Mouse (Mus musculus): ENCODE results near the gene Cnot2. TPM values are rescaled to one million over a fixed set of nuclear protein-coding genes. Genes with fewer than 3 reads are reported as not detected.

The Cnot2 gene
- total and polyA plus RNA-seq, 3 experiments = 12.3 to 76.5 (median 63.6) TPM

DNA sequence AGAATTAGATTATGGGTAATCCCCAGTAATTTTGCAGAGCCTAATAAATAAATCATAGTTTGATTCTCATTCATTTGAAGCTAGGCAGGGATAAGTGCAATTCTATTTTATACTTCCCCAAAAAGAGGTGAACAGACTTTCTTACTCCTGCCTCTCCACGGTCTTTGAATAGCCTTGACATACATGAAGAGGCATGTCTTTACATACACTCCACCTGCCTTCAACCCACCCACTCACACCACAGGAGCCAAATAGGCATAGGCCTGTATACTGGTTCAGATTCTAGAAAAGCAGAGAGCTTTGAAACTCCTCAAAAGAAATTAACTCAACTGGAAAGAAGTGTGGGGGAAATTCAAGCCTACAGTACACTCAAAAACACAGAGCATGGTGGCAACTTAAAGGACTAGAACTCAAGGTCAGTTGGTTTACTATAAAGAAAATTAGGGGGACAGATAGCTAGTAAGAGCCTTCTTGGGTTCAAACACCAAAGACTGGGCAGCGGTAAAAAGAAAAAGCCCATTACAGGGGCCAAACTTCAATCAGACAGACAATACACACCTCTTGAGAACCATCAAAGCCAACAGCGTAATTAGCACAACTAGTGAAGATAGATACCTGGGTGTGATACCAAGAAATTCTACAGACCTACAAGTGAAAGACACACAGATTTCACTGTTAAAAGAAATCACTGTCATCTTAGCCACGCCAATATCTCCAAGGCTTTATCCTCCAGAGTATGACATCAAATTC, 18.4 kb downstream of the Cnot2 start:
- DNase-seq = no peak

DNA sequence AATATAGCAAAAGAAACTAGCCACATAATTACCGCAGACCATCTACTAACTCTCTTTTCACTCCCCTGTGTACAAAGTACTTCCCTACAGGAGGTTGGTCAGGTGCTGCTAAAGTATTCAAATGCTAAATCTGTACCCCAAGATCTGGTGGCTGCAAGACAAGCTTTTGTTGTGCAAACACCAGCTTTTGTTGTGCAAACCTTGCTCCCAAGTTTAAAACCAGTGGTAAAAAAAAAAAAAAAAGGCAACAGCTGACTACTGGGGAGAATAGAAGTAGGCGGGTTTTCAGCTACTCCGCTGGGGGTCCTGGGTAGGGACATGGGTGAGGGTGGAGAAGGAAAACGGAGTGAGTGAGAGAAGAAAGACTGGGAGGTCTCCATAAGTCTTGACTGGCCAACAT, 19.1 kb downstream of the Cnot2 start:
- DNase-seq = no peak

DNA sequence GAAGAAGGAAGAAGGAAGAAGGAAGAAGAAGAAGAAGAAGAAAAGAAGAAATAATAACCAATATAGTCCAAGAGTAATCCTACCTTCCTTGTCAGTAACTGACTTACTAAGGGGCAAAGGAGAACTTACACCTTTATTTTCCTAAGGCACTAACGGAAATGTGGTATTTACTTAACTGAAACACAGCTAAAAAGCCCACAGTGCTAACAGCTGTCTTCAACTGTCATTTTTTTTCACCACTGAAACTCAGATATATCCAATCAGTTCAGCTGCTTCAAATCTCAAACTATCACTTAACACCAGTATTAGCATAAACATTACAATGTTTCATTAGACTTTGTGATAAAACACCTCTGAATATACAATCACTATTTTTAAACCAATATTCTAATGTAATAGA, 22.1 kb downstream of the Cnot2 start:
- no peak for DNase-seq

DNA sequence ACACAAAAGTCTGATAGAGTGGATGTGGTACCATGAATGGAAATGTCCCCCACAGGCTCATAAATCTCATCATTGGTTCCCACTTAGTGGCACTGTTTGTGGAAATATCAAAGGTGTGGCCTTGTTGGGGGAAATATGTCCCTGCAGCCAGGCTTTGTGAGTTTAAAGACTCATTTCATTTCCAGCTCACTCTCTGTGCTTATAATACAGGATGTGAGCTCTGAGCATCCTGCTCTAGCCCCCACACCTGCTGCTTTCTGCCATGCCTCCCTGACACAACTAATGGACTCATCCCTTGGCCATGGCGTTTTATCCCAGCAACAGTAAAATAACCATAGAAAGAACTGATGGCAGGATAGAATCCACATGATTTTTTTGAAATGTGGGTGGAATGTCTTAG, 24.1 kb downstream of the Cnot2 start:
- no peak for DNase-seq

DNA sequence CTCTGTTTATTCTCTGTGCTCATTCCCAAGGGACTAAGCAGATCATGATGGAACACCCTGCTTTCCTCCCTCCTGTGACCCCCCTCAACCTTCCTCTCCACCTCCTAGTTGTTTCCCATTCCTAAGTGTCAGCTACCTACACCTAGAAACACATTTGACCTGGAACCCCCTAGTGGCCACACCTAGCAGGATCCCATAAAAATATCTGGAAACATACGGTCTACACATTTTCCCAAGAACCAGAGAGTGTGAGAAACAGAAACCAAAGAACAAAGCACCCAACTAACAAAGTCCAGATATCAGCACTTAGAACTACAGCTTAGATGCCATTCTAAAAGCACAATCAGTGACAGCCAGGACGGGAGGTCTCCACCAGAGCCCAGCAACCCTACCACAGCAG, 26.9 kb downstream of the Cnot2 start:
- DNase-seq = no peak

DNA sequence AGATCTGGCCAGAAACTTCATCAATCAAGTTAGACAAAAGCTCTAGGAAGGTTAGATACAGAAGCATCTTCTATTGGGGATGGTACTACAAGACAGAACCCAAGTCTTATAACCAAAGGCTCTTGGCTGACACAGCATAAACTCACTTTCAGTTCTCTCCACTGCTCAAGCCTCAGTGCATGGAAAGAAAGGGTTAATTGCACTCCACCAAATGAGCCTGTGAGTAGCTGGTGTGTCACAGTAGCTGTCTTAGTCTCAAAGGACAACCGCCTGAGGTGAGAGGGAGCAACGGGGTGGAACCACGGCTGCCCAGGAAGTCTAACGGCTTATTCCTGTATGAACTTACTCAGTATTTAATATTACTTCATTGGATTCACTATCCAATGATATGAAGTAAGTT, 33.4 kb downstream of the Cnot2 start:
- no peak for DNase-seq

DNA sequence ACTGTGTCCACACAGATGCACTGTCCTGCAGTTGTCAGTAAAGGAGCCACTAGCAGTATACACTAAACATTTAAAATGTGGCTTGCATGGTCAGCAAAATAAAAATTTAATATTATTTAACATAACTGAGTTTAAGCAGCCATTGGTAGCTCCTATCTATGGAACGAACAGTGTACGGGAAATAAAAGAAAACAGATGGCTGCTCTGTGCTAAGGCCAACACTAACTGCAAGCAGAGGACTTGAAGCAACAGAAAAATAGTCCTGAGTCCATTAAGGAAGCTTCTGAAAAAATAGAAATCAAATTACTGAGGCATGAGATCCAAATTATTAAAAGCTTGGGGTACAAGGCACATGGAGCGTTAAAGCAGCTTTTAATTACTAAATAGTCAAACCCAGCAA, 35.1 kb downstream of the Cnot2 start:
- DNase-seq = no peak

DNA sequence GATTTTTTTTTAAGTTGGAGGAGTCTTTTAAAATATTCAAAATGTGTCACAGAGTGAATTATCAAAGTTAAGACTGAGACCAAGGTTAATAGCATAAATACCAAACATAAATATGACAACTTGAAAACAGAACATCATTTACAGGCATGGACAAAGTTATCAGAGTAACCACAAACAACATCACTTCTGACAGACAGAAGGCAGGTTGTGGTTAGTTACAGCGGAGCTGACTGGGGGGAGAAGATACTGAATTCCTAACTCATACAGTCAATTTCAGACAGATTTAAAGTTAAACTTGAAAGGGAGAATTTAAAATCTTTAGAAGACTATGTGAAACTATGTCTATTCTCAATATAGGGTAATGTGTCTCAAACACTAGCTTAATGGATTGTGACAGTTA, 38.2 kb downstream of the Cnot2 start:
- DNase-seq = no peak

DNA sequence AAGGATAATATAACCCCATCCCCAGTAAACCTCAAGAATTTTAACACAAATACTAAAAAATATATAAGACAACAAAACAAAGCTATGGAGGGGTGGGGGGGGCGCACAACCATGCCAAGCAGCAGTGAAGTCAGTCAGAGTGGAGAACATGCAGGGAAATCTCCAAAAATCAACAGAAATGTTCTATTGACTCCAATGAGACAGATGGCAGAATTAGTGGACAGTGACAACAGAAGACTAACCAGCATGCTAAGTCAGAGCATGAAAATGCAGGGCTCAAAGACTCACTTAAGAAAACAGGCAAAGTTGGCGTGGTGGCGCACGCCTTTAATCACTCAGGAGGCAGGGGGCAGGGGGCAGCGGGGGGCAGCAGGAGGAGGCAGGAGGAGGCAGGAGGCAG, 40.6 kb downstream of the Cnot2 start:
- no peak for DNase-seq

DNA sequence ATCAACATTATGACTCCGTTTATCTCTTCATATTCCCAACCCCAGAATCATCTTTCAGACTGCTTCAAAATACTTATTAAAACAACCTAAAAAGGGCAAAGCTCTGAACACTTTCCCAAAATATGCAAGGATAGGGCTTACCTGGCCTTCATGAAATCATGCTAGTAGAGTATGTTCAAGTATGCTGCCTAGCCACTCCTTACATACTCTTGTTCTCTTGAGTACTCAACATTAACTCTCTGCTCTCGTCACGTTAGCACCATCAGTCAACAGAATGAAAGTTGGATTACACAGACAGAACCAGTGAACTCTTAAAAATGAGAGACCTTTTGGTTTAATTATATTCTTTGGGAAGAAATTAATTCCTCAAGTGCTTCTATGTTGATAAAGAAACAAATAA, 43.8 kb downstream of the Cnot2 start:
- no peak for DNase-seq

DNA sequence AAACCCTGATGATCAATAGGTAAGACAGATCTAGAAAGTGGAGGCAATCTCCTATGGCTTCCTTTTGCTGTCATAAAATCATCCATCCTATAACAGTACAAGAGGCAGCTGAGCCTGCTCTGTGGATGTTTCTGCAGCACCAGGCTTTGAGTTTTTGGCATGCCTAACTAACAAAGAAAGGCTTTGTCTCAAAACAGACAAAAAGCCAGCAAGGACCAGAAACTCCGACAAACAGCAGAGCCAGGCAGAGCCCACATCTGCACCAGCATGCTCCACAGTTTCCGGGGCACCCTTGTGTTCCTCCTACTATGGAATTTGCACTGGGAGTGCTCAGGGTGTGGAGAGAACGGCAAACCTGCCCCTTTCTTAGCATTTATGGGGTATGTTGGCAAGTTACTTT, 47.0 kb downstream of the Cnot2 start:
- no peak for DNase-seq

DNA sequence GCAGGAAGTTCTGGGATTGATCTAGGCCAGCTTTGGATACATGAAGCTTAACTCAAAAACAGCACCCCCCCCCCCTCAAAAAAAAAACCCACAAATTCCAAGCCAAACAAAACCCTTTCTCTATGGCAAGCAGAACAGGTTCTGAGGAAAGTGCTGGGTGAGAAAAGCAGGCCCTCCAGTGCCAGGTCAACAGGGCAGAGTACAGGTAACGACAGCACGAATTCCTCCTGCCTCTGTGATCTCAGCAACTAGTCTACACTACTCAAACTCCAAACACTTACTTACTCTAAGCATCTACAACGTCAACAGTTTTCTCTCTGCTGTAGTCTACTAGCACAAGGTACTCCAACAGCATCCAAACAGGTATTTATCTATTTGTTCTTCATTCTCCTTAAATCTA, 48.8 kb downstream of the Cnot2 start:
- no peak for DNase-seq

DNA sequence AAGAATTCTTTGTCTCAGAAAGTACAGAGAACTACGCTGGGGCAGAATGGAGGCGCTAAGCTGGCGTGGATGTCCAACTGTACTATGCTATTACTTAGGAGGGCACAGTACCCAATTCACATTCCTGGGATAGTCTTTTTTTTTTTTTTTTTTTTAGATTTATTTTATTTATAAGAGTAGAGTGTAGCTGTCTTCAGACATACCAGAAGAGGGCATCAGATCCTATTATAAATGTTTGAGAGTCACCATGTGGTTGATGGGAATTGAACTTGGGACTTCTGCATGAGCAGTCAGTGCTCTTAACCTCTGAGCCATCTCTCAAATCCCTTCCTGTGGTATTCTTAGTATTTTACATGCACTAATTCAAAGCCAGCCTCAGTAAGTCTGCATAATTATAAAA, 50.2 kb downstream of the Cnot2 start:
- DNase-seq = no peak

DNA sequence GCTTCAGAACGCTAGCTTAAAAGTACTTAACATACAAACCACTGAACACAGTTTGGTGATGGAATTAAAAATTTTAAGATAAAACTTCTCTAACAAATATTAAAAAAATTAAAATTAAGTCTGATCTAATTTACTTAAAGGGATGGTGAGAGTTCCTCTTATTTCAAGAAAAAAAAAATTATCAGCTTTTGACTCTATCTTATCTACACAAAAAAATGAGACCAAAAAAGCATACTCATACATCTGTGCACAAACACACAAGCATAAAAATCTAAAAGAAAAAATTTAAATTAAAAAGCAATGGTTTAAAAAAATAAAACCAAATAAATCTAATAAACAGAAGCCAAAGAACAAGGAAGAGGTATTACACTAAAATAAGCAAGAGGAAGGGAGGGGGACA, 61.7 kb downstream of the Cnot2 start:
- no peak for DNase-seq

DNA sequence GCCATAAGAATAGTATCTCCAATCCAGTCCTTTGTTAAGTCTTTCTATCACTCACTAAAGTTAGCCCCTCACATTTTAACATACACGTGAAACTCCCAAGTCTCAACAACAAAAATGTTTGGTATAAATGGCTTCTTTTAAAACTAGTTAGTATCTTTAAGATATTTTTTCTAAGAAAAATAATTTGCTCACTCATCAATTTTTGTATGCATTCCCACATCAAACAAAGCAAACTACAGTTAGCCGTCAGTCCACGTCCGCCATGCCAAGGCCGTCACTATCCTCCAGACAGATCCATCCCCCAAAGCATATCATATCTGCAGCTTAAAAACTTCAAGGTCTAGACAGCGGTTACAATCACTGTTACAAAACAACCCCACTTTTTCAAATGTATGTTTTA, 65.7 kb downstream of the Cnot2 start:
- DNase-seq = no peak

DNA sequence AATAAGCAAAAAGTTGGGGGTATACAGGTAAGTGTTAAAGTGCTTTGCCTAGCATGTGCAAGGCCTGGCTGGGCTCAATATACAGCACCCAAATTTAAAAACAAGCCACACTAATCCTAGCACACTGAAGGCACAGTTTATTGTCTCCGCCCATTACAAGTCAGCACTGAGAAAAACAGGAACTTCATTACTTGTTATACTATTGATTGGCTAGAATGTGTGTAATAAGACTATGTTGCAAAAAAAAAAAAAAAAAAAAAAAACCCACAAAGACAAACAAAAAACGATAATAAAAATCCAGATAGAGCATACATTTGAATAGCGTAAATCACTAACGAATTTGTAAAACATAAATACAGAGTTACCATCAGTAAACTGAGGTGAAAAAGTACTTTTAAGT, 66.2 kb downstream of the Cnot2 start:
- no peak for DNase-seq

DNA sequence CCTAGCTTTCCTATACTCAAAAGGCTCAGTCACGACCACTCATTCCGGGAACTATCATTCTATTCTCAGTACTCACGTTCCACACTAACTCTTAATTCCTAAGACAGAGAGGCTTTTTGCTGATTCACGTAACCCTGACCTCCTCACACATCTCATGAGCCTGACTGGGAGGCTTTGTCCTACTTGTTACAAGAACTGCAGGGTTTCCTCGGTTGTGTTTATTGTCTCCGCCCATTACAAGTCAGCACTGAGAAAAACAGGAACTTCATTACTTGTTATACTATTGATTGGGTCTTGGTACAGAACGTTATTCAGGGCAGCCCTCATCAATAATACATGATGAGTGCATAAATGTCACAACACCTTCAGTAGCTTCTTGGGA, 68.1 kb downstream of the Cnot2 start:
- peak; percentile 52 for DNase-seq

DNA sequence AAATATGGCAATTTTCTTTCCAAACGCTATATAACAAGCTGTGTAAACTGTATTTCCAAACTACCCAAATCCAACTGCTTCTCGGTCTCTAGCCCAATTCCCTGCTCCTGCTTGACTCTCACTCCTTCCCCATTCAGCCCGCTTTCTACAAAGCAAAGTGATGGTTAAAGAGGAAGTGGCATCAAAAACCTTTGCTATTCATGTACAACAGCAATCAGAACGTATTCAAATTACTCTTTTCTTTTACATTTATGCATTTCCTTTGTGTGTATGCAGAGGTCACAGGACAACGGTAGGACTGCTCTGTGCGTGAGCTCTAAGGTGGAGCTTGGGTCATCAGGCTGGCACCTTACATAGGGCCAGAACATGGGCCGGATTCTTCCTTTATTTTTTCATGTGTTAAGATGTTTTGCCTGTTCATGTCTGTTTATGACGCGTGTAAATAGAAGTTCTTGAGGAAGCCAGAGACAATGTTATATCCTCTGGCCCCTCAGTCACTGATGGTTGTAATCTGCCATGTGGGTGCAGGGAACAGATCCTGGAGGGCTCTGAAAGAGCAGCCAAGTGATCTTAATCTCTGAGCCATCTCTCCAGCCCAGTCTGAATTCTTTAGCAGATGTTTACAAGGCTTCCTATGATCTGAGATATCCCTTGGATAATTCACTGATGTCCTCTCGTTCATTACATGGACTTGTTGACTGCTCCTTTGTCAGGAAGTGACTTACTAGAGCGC, 68.6 kb downstream of the Cnot2 start:
- DNase-seq = no peak

DNA sequence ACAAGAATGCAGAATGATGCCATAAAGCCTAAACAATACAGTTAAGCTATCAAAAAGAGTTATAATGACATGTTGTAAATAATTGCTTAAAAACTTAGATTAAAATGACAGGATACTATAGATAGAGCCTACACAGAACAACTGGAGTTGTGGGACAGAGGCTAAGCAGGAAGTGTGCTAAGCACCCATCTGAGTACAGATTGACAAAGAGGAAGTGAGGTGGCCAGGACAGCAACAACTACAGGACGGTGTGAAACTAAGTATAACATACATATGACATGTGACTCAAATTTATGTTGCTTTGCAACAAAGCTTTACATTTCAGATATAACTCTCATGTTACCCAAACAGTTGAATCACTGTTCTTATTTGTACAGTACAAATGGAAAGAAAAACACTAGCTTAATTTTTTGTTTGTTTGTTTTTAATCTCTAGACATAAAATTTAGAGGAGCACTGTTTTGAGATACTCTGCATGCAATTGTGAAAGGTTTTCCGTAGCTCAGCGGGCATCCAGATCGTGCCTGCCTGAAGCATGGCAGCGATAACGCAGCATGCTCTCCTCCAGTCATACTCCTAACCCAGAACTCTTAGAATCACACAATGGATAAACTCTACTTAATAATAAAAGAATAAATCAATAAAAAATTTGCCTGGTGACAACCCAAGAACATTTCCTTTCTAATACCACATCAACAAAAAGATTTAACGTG, 75.9 kb downstream of the Cnot2 start:
- no peak for DNase-seq

DNA sequence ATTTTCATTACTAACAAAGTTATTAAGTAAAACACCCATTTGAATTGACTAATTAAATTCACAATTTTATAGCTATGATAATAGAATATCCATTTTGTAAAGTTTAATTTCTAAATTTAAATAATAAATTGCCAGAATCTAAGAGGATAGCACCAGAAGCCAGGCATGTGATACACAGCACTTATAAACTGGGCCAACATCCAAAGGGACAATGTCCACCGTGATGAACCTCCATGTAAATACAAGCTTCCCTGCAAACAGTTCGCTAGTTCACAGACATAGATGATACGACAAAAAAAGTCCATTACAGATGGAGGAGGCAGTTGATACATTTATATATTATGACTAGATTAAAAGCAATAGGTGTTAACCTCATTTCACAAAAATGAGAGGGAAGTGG, 88.5 kb downstream of the Cnot2 start:
- no peak for DNase-seq

DNA sequence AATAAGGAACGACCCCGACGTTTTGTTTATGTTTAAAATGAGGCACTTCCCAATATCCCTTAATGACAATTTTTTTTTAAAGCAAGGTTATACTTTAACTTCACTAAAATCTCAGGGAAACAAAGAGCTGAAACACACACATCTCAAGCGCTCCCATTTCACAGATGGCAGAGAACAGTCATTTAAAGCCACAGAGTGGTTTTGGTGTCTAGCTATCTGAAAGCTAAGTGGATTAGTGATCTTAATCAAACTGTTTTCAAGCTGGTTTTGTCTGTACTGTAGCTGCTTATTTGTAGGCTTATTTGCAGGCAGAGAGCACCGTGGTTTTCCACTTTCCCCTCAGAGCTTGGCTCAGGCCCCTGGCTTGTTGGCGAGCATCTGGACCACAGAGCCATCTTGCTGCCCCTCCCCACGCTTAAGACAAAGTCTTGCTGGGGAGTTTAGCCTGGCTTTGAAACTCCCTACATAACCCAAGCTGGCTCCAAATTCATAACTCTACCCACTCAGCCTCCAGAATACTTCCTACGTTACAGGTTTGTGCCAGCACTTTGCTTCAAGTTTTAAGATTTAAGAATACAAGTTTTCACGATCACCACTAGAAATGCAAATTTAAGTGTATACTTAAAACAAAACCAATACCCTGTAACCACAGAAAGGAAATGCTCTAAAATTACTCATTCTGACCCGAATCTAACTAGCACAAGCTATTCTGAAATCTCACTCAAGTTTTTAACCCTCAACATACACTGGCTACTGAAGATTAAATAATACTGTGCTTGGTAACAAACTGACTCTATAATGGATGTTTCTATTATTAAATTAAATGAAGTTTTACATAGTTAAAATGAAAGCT, 94.2 kb downstream of the Cnot2 start:
- no peak for DNase-seq

DNA sequence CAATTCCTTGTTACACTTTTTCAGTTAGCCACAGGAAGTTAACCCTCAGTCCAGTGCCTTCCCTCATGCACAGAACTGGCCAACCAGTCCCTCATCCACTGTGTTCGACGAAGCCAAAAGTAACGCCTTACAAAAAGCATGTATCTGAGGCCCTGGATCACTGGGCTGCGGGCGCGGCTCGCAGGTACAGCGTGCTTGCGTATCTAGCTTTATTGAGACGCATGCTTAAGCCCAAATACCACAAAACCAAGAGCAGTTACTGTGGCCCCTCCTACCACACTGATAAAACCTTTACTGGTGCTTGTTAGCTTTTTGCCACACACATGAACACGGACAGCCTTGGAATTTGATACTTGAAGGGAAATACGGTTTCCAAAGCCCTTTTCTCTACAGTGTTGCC, 99.4 kb downstream of the Cnot2 start:
- no peak for DNase-seq
